In genomic region chr11:77713736-77714135, GRCm38 (mm10) we compare ENCODE assay signal across 24 mouse cellular contexts. TPM values are rescaled to one million over a fixed set of nuclear protein-coding genes. Genes with fewer than 3 reads are reported as not detected.
"Had no signal": no experiment of that assay in that cellular context is flagged by ENCODE, and none has a peak within 500 bp of the region (broad histone marks: within the 10 kb centered on the region; RNA-seq: fewer than 3 reads in every experiment).

No protein-coding gene starts in this region.

- H3K4me3 ChIP-seq: lung, embryonic 15.5 days; megakaryocyte, embryonic 14.5 days; midbrain, embryonic 13.5 days; midbrain, embryonic 15.5 days; neural tube, embryonic 12.5 days; stomach, embryonic 15.5 days had no signal

- H3K9me3 ChIP-seq: lung, embryonic 15.5 days; megakaryocyte, embryonic 14.5 days; midbrain, embryonic 13.5 days; midbrain, embryonic 15.5 days; neural tube, embryonic 12.5 days; stomach, embryonic 15.5 days had no signal

- ATAC-seq: lung, postnatal 0 days; midbrain, embryonic 13.5 days; midbrain, embryonic 15.5 days had no signal

- H3K4me1 ChIP-seq: lung, embryonic 15.5 days; midbrain, embryonic 13.5 days; midbrain, embryonic 15.5 days; neural tube, embryonic 12.5 days; stomach, embryonic 15.5 days had no signal

- DNase-seq: lung, adult 2 months; lung, postnatal 14 days; lung, postnatal 36 days; right cerebral cortex, postnatal 14 days; thymus, adult 2 months; thymus, postnatal 25 days; thymus, postnatal 4 days had no signal

- H3K4me2 ChIP-seq: lung, embryonic 15.5 days; midbrain, embryonic 11.5 days; midbrain, embryonic 13.5 days; midbrain, embryonic 15.5 days; neural tube, embryonic 12.5 days; stomach, embryonic 15.5 days had no signal

- H3K9ac ChIP-seq: lung, embryonic 15.5 days; midbrain, embryonic 13.5 days; midbrain, embryonic 15.5 days; neural tube, embryonic 12.5 days; stomach, embryonic 15.5 days had no signal

- H3K27me3 ChIP-seq: lung, embryonic 15.5 days; megakaryocyte, embryonic 14.5 days; midbrain, embryonic 13.5 days; midbrain, embryonic 15.5 days; neural tube, embryonic 12.5 days; stomach, embryonic 15.5 days had no signal

- H3K27ac ChIP-seq: lung, embryonic 15.5 days; macrophage; midbrain, embryonic 13.5 days; midbrain, embryonic 15.5 days; neural tube, embryonic 12.5 days; stomach, embryonic 15.5 days; stomach, postnatal 0 days had no signal

- H3K36me3 ChIP-seq: midbrain, embryonic 15.5 days had no signal

RNA-seq across cellular contexts. Expression of gene Cryba1, which starts 11.3 kb away (rescaled TPM):
- total RNA-seq: megakaryocyte progenitor cell, adult 5-6 weeks; midbrain, postnatal 0 days; monocyte, adult 5-6 weeks; neutrophil, adult 5-6 weeks had no signal
- polyA plus RNA-seq: lung, adult 2 months; lung, embryonic 15.5 days; lung, postnatal 0 days; macrophage; spleen, adult 2 months; stomach, embryonic 15.5 days; stomach, postnatal 0 days; testis, adult 2 months; urinary bladder, adult 2 months had no signal
